Mouse (Mus musculus): ENCODE results near the gene Slc6a21.

Slc6a21 gene

DNA sequence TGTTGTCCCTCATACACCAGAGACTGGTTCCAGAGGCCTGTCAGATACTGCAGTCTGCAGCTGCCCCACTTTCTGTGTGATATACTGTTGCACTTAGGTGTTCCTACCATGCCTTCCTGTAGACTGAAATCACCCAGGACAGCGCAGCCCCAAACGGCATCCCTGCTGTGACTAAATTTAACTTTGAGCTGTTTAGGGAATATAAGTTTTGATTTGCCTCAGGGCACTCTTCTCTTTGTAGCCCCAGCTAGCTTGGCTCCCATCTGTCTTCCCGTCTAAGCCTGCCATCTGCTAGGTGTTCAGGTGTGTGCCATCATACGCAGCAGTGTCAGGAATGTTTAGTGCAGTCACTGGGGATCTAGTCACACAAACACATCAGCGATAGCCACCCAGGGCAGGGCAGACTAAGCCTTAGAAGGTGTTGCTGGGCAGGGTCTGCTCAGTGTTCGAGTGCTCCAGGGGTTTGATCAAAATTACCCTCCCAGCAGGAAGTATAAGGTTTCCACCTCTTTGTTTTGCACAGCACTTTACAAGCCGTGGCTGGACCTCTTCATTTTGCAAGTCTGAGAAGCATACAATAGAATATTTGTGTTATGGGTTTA lies 14.2 kb upstream of the Slc6a21 start:
- no peak for TF ChIP-seq CTCF (conservative IDR thresholded peaks at IDR 0.05; ENCODE audit: low read length)
- TF ChIP-seq NANOG (IDR thresholded peaks at IDR 0.05; ENCODE audit: borderline replicate concordance, low read length), result no peak
- no peak for TF ChIP-seq POU5F1 (IDR thresholded peaks at IDR 0.05; ENCODE audit: borderline replicate concordance, low read length)
- no peaks in the 10 kb centered on the region for H3K27me3 ChIP-seq (ENCODE audit: insufficient read depth, low read length)
- H3K4me1 ChIP-seq (replicated peaks; ENCODE audit: low read depth, low read length), result peaks cover 37% of the 10 kb centered on the region
- H3K9me3 ChIP-seq (ENCODE audit: low read length), result no peaks in the 10 kb centered on the region
- no peak overlapping the region for H3K4me3 ChIP-seq (replicated peaks; ENCODE audit: low read length)
- H3K36me3 ChIP-seq (ENCODE audit: insufficient read depth, low read length), result no peaks in the 10 kb centered on the region

DNA sequence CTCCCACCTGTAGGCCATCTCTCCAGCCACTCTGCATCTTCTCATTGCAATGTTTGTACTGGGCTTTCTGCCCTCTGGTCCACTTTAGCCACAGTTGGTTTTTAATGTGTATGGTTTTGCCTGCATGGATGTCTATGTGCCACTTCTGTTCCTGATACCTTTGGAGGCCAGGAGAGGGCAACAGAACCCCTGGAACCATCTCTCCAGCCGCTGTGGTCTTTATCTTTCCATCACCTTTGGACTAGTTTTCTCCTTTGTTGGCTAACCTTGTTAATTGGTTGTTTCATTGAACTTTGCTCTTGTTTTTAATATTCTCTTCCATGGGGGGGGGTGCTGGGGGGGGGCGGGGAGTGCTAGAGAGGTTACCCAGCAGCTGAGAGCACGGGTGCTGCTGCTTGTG lies 13.0 kb upstream of the Slc6a21 start:
- Histone ChIP-seq H3K4me3 (replicated peaks; ENCODE audit: low read length) (no peak overlapping the region), H3K36me3 (ENCODE audit: insufficient read depth, low read length) (no peaks in the 10 kb centered on the region), H3K27me3 (ENCODE audit: insufficient read depth, low read length) (0 out of 2 replicates have a peak, but pooled peaks cover 2% of the 10 kb centered on the region), H3K9me3 (ENCODE audit: low read length) (no peaks in the 10 kb centered on the region), H3K4me1 (replicated peaks; ENCODE audit: low read depth, low read length) (peaks cover 49% of the 10 kb centered on the region)
- TF ChIP-seq POU5F1 (IDR thresholded peaks at IDR 0.05; ENCODE audit: borderline replicate concordance, low read length), result no peak
- TF ChIP-seq CTCF (conservative IDR thresholded peaks at IDR 0.05; ENCODE audit: low read length), result no peak
- no peak for TF ChIP-seq NANOG (IDR thresholded peaks at IDR 0.05; ENCODE audit: borderline replicate concordance, low read length)

DNA sequence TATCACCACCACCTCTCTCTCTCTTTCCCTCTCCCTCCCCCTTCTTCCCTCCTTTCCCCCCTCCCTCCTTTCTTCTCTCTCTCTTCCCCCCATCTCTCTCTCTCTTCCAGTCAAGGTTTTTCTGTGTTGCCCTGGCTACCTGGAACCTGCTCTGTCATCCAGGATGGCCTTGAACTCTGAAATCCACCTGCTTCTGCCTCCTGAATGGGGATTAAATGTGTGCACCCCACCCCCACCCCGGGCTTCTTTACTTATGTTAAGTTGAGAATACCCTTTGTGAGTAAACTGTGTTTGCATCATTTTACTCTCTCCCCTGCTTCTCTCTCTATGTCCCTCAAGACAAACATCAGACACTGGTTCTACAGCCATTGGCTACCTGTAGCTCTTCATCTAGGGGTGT lies 11.8 kb upstream of the Slc6a21 start:
- Histone ChIP-seq H3K36me3 (ENCODE audit: insufficient read depth, low read length) (no peaks in the 10 kb centered on the region), H3K9me3 (ENCODE audit: low read length) (no peaks in the 10 kb centered on the region), H3K4me3 (replicated peaks; ENCODE audit: low read length) (no peak overlapping the region), H3K4me1 (replicated peaks; ENCODE audit: low read depth, low read length) (peaks cover 49% of the 10 kb centered on the region), H3K27me3 (ENCODE audit: insufficient read depth, low read length) (0 out of 2 replicates have a peak, but pooled peaks cover 2% of the 10 kb centered on the region)
- TF ChIP-seq NANOG (IDR thresholded peaks at IDR 0.05; ENCODE audit: borderline replicate concordance, low read length) (no peak), POU5F1 (IDR thresholded peaks at IDR 0.05; ENCODE audit: borderline replicate concordance, low read length) (no peak), CTCF (conservative IDR thresholded peaks at IDR 0.05; ENCODE audit: low read length) (no peak)

DNA sequence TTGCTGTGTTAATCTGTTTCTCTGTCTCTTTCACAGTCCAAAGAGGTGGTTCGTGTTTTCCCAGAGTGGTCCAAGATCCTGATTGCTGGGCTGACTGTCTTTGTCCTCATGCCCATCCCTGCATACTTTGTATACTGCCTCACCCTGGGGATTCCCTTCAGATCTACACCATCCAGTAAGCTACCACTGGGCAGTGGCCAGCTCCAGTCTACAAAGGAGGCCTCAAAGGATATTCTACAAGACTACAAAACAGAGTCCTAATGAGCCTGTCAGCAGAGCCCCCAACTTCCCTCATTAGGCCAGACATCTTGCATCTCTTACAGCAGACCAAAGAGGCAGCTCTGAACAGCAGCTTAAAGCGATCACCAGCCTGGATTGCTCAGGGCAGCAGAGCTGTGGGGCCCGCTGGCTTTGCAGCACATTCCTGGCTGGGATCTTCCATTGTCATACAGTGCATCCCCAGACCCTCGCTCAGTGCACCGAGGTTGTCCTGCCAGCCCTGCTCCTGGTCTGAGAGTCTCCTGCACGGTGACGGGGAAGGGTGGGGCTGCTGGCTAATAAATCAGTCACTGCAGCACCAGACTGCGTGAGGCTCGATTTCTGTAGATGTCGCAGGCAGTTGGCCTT lies 4.4 kb upstream of the Slc6a21 start:
- TF ChIP-seq POU5F1 (IDR thresholded peaks at IDR 0.05; ENCODE audit: borderline replicate concordance, low read length), result no peak
- no peak for TF ChIP-seq CTCF (conservative IDR thresholded peaks at IDR 0.05; ENCODE audit: low read length)
- TF ChIP-seq NANOG (IDR thresholded peaks at IDR 0.05; ENCODE audit: borderline replicate concordance, low read length), result no peak
- no peaks in the 10 kb centered on the region for H3K36me3 ChIP-seq (ENCODE audit: insufficient read depth, low read length)
- peaks cover 49% of the 10 kb centered on the region for H3K4me1 ChIP-seq (replicated peaks; ENCODE audit: low read depth, low read length)
- peak overlapping the region; percentile 32 for H3K4me3 ChIP-seq (replicated peaks; ENCODE audit: low read length)
- peaks cover 3% of the 10 kb centered on the region; the same call in 1 of the 2 replicates for H3K9me3 ChIP-seq (ENCODE audit: low read length)
- peaks cover 8% of the 10 kb centered on the region; the same call in 1 of the 2 replicates for H3K27me3 ChIP-seq (ENCODE audit: insufficient read depth, low read length)

DNA sequence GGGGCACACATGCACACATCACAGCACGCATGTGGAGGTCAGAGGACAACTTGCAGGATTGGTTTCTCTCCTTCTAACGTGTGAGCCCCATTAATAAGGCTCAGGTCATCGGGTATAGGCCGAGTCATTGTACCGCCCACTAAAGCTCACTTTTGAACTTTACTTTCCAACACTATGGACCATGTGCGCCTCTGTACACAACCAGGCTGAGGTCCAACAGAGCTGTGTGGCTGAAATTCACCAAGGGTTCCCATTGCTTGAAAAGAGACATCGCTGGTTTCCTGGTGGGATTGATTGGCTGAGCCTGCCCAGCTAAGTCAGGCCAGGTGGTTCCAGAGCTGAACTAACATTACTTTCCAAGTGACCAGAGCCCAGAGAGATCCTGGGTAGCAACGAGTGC lies 3.6 kb upstream of the Slc6a21 start:
- peaks cover 7% of the 10 kb centered on the region; the same call in 1 of the 2 replicates for H3K27me3 ChIP-seq (ENCODE audit: insufficient read depth, low read length)
- peak overlapping the region; percentile 32 for H3K4me3 ChIP-seq (replicated peaks; ENCODE audit: low read length)
- H3K9me3 ChIP-seq (ENCODE audit: low read length), result peaks cover 3% of the 10 kb centered on the region; the same call in 1 of the 2 replicates
- peaks cover 41% of the 10 kb centered on the region for H3K4me1 ChIP-seq (replicated peaks; ENCODE audit: low read depth, low read length)
- TF ChIP-seq CTCF (conservative IDR thresholded peaks at IDR 0.05; ENCODE audit: low read length) (no peak), POU5F1 (IDR thresholded peaks at IDR 0.05; ENCODE audit: borderline replicate concordance, low read length) (no peak), NANOG (IDR thresholded peaks at IDR 0.05; ENCODE audit: borderline replicate concordance, low read length) (no peak)
- H3K36me3 ChIP-seq (ENCODE audit: insufficient read depth, low read length), result no peaks in the 10 kb centered on the region

DNA sequence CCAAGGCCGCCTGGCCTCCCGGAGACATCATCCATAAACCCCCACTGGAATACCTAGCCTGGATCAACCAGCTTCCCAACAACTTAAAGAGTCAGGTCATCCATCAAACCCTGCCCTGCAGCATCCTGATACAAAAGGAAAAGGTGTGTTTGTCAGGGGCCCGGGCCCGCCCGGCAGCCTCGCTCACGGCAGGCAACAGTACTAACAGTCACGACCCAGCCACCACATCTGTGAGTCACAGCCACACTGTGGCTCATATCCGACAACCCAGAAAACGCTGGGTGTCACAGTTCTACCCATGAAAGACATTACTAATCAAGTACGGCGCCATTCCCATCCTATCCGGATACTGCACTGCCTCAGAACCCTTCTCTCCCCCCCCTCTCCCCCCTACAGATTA lies 9.2 kb downstream of the Slc6a21 start:
- Histone ChIP-seq H3K36me3 (ENCODE audit: insufficient read depth, low read length) (no peaks in the 10 kb centered on the region), H3K9me3 (ENCODE audit: low read length) (peaks cover under 1% of the 10 kb centered on the region; the same call in 1 of the 2 replicates), H3K27me3 (ENCODE audit: insufficient read depth, low read length) (peaks cover 19% of the 10 kb centered on the region), H3K4me3 (replicated peaks; ENCODE audit: low read length) (no peak overlapping the region), H3K4me1 (replicated peaks; ENCODE audit: low read depth, low read length) (peaks cover 36% of the 10 kb centered on the region)
- TF ChIP-seq CTCF (conservative IDR thresholded peaks at IDR 0.05; ENCODE audit: low read length) (no peak), POU5F1 (IDR thresholded peaks at IDR 0.05; ENCODE audit: borderline replicate concordance, low read length) (no peak), NANOG (IDR thresholded peaks at IDR 0.05; ENCODE audit: borderline replicate concordance, low read length) (no peak)

DNA sequence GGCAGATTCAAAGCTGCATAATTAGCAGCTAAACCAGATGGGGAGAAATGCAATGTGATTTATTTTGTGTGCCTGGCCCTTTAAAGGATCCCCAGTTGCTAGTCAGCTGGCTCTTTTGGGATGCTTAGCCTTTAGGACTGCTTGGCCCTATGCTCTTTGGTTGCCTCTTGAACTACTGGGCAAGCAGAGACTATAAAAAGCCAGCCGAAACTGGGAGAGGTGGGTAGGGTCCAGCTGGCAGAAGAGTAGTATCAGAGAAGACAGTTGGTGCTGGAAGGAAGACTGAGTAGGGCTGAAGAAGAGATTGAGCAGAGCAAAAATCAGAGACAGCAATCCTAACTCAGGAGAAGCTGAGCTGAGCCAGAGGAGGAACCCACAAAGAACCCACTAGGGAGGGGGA lies 19.3 kb downstream of the Slc6a21 start:
- Histone ChIP-seq H3K9me3 (ENCODE audit: low read length) (peaks cover 15% of the 10 kb centered on the region), H3K27me3 (ENCODE audit: insufficient read depth, low read length) (0 out of 2 replicates have a peak, but pooled peaks cover 3% of the 10 kb centered on the region), H3K36me3 (ENCODE audit: insufficient read depth, low read length) (no peaks in the 10 kb centered on the region), H3K4me1 (replicated peaks; ENCODE audit: low read depth, low read length) (peaks cover 31% of the 10 kb centered on the region), H3K4me3 (replicated peaks; ENCODE audit: low read length) (no peak overlapping the region)
- no peak for TF ChIP-seq POU5F1 (IDR thresholded peaks at IDR 0.05; ENCODE audit: borderline replicate concordance, low read length)
- TF ChIP-seq NANOG (IDR thresholded peaks at IDR 0.05; ENCODE audit: borderline replicate concordance, low read length), result no peak
- TF ChIP-seq CTCF (conservative IDR thresholded peaks at IDR 0.05; ENCODE audit: low read length), result no peak

DNA sequence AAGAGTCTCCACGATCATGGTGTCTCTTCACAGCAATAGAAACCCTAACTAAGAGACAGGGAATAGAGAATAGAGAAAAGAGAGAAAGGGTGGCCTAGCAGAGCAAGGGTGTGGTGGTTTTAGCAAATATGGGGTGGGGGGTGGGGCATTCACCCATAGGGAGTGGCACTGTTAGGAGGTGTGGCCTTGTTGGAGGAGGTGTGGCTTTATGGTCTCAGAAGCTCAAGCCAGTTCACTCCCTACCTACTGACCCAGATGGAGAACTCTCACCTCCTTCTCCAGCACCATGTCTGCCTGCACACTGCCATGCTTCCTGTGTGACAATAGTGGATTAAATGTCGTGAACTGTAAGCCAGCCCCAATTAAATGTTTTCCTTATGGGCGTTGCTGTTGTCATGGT lies 20.2 kb downstream of the Slc6a21 start:
- TF ChIP-seq NANOG (IDR thresholded peaks at IDR 0.05; ENCODE audit: borderline replicate concordance, low read length) (no peak), POU5F1 (IDR thresholded peaks at IDR 0.05; ENCODE audit: borderline replicate concordance, low read length) (no peak), CTCF (conservative IDR thresholded peaks at IDR 0.05; ENCODE audit: low read length) (no peak)

More for the DNA sequence above, 20.2 kb downstream of the Slc6a21 start:
- peaks cover 11% of the 10 kb centered on the region for H3K9me3 ChIP-seq (ENCODE audit: low read length)
- 0 out of 2 replicates have a peak, but pooled peaks cover under 1% of the 10 kb centered on the region for H3K27me3 ChIP-seq (ENCODE audit: insufficient read depth, low read length)
- H3K4me1 ChIP-seq (replicated peaks; ENCODE audit: low read depth, low read length), result peaks cover 31% of the 10 kb centered on the region
- H3K4me3 ChIP-seq (replicated peaks; ENCODE audit: low read length), result no peak overlapping the region
- H3K36me3 ChIP-seq (ENCODE audit: insufficient read depth, low read length), result peaks cover 2% of the 10 kb centered on the region
